24 mouse cellular contexts compared by ENCODE assay signal in genomic region chr12:111329281-111329680, GRCm38 (mm10). TPM values are rescaled to one million over a fixed set of nuclear protein-coding genes. Genes with fewer than 3 reads are reported as not detected.
"Had no signal": no experiment of that assay in that cellular context is flagged by ENCODE, and none has a peak within 500 bp of the region (broad histone marks: within the 10 kb centered on the region; RNA-seq: fewer than 3 reads in every experiment).

No protein-coding gene starts in this region.

- H3K4me2 ChIP-seq: limb, embryonic 13.5 days; liver, embryonic 12.5 days; liver, embryonic 15.5 days; lung, embryonic 15.5 days; midbrain, embryonic 12.5 days; midbrain, embryonic 15.5 days; neural tube, embryonic 12.5 days; neural tube, embryonic 15.5 days had no signal

- H3K27me3 ChIP-seq: limb, embryonic 13.5 days; liver, embryonic 12.5 days; liver, embryonic 15.5 days; lung, embryonic 15.5 days; midbrain, embryonic 12.5 days; midbrain, embryonic 15.5 days; neural tube, embryonic 12.5 days; neural tube, embryonic 15.5 days had no signal

- DNase-seq: layer of hippocampus, adult 9-11 months; liver; lung, adult 18-20 months; lung, postnatal 10 days; lung, postnatal 36 days; right cerebral cortex, adult 18-20 months; right cerebral cortex, postnatal 14 days; right cerebral cortex, postnatal 4 days; thymus, postnatal 25 days had no signal

- H3K4me1 ChIP-seq: limb, embryonic 13.5 days; liver, embryonic 12.5 days; liver, embryonic 15.5 days; lung, embryonic 15.5 days; midbrain, embryonic 12.5 days; midbrain, embryonic 15.5 days; neural tube, embryonic 12.5 days had no signal

- H3K27ac ChIP-seq: hindbrain, postnatal 0 days; layer of hippocampus, adult 2 months; limb, embryonic 10.5 days; limb, embryonic 13.5 days; liver, embryonic 12.5 days; liver, embryonic 15.5 days; lung, embryonic 15.5 days; midbrain, embryonic 12.5 days; midbrain, embryonic 15.5 days; neural tube, embryonic 12.5 days; neural tube, embryonic 15.5 days; stomach, postnatal 0 days had no signal

- H3K4me3 ChIP-seq: layer of hippocampus, adult 2 months; limb, embryonic 10.5 days; limb, embryonic 13.5 days; liver, embryonic 12.5 days; liver, embryonic 15.5 days; lung, embryonic 15.5 days; midbrain, embryonic 12.5 days; midbrain, embryonic 15.5 days; neural tube, embryonic 12.5 days; neural tube, embryonic 15.5 days had no signal

- ATAC-seq: hindbrain, postnatal 0 days; inflammation-experienced regulatory T-cells, adult 6 months; intestine, embryonic 16.5 days; liver, embryonic 12.5 days; midbrain, embryonic 15.5 days had no signal

- H3K9me3 ChIP-seq: limb, embryonic 10.5 days; limb, embryonic 13.5 days; liver, embryonic 12.5 days; liver, embryonic 15.5 days; lung, embryonic 15.5 days; midbrain, embryonic 12.5 days; midbrain, embryonic 15.5 days; neural tube, embryonic 12.5 days; neural tube, embryonic 15.5 days had no signal

- H3K9ac ChIP-seq: limb, embryonic 13.5 days; liver, embryonic 12.5 days; liver, embryonic 15.5 days; lung, embryonic 15.5 days; midbrain, embryonic 12.5 days; midbrain, embryonic 15.5 days; neural tube, embryonic 12.5 days; neural tube, embryonic 15.5 days had no signal

RNA-seq across cellular contexts. Expression of gene Amn, which starts 58.4 kb away (rescaled TPM):
- polyA plus RNA-seq: inflammation-experienced regulatory T-cells, adult 6 months; stomach, embryonic 14.5 days had no signal
